Mouse (Mus musculus) CH12.LX (cell line): ENCODE results near the gene Nrap. TPM values are rescaled to one million over a fixed set of nuclear protein-coding genes. Genes with fewer than 3 reads are reported as not detected.

Experiments
- DNase-seq: peaks from one replicate; pipeline ENCODE4 v3.0.0-alpha.2; 2013; ENCODE audit errors: extremely low read depth
- H3K27ac ChIP-seq: 2 replicates; pipeline ENCODE4 v1.5.1; 2012; ENCODE audit warnings: low read depth, mild to moderate bottlenecking, control low read depth, moderate library complexity; ENCODE audit not compliant: insufficient read depth
- H3K27me3 ChIP-seq: replicated peaks from 2 replicates; pipeline ENCODE3; 2012; ENCODE audit warnings: inconsistent platforms
- H3K36me3 ChIP-seq, 2 experiments: replicated peaks in 1 of 2; 2 replicates each; pipeline versions ENCODE3 to v1.6.1; 2012; ENCODE audit warnings: inconsistent platforms in 1 of 2, low read length in 1 of 2, mild to moderate bottlenecking in 1 of 2, mixed read lengths in 1 of 2, moderate library complexity in 1 of 2; ENCODE audit not compliant: control insufficient read depth in 1 of 2, insufficient read depth in 1 of 2
- H3K4me1 ChIP-seq, 2 experiments: 2 replicates each; pipeline ENCODE4 v1.6.1; 2012; ENCODE audit warnings: inconsistent platforms in 1 of 2, moderate library complexity in 1 of 2; ENCODE audit not compliant: insufficient read depth in 2 of 2, control insufficient read depth in 1 of 2
- H3K4me2 ChIP-seq: 2 replicates; pipeline ENCODE4 v1.6.1; 2012; ENCODE audit warnings: low read depth, mild to moderate bottlenecking, control low read depth; ENCODE audit not compliant: poor library complexity, insufficient read depth, severe bottlenecking
- H3K4me3 ChIP-seq, 3 experiments: fragments of 150-350 bp in 1 of 3; sonication (generic) in 1 of 3; replicated peaks in 1 of 3; 2 replicates each; pipeline versions ENCODE3 to v1.5.1; 2011 to 2012; ENCODE audit warnings: low read depth in 2 of 3, low read length in 2 of 3, mild to moderate bottlenecking in 2 of 3, moderate library complexity in 2 of 3, control low read depth in 1 of 3, improper control_type of control experiment in 1 of 3, inconsistent platforms in 1 of 3, mixed read lengths in 1 of 3; ENCODE audit not compliant: poor library complexity in 1 of 3
- H3K79me2 ChIP-seq: replicated peaks from 2 replicates; pipeline ENCODE4 v1.6.1; 2012; ENCODE audit warnings: mild to moderate bottlenecking, moderate library complexity; ENCODE audit not compliant: control insufficient read depth, poor library complexity, insufficient read depth, severe bottlenecking; ENCODE audit errors: extremely low read depth
- H3K9ac ChIP-seq: 2 replicates; pipeline ENCODE4 v1.6.1; 2012; ENCODE audit warnings: low read depth, mild to moderate bottlenecking, control low read depth, moderate library complexity; ENCODE audit not compliant: insufficient read depth
- H3K9me3 ChIP-seq: replicated peaks from 2 replicates; pipeline ENCODE3; 2012; ENCODE audit warnings: low read length, inconsistent platforms, mixed read lengths
- BHLHE40 ChIP-seq: IDR thresholded peaks from 2 replicates; pipeline ENCODE4 v1.6.1; 2011; ENCODE audit warnings: mild to moderate bottlenecking, low read depth, low read length, improper control_type of control experiment
- CHD1 ChIP-seq: IDR thresholded peaks from 2 replicates; pipeline ENCODE4 v1.6.1; 2012; ENCODE audit warnings: low read depth, low read length, improper control_type of control experiment, inconsistent platforms
- GABPA ChIP-seq: IDR thresholded peaks from 2 replicates; pipeline ENCODE4 v1.6.1; 2012; ENCODE audit warnings: low read depth, low read length, improper control_type of control experiment, inconsistent platforms; ENCODE audit not compliant: insufficient replicate concordance
- HCFC1 ChIP-seq: IDR thresholded peaks from 2 replicates; pipeline ENCODE4 v1.6.1; 2012; ENCODE audit warnings: low read depth, mild to moderate bottlenecking, inconsistent platforms, low read length, improper control_type of control experiment
- IRF4 ChIP-seq: IDR thresholded peaks from 2 replicates; pipeline ENCODE4 v1.6.1; 2014; ENCODE audit warnings: low read depth, mild to moderate bottlenecking, inconsistent platforms, low read length, improper control_type of control experiment
- JUN ChIP-seq: IDR thresholded peaks from 2 replicates; pipeline ENCODE4 v1.6.1; 2011; ENCODE audit warnings: low read depth, mild to moderate bottlenecking, low read length, improper control_type of control experiment, moderate library complexity; ENCODE audit not compliant: insufficient read depth
- KAT2A ChIP-seq: IDR thresholded peaks from 2 replicates; pipeline ENCODE4 v1.6.1; 2012; ENCODE audit warnings: low read length, improper control_type of control experiment, inconsistent platforms; ENCODE audit not compliant: insufficient replicate concordance
- MAX ChIP-seq: IDR thresholded peaks from 2 replicates; pipeline ENCODE4 v1.6.1; 2011; ENCODE audit warnings: low read length, improper control_type of control experiment
- MAZ ChIP-seq: IDR thresholded peaks from 2 replicates; pipeline ENCODE4 v1.6.1; 2012; ENCODE audit warnings: low read depth, mild to moderate bottlenecking, inconsistent platforms, low read length, improper control_type of control experiment, moderate library complexity
- MEF2A ChIP-seq: IDR thresholded peaks from 2 replicates; pipeline ENCODE4 v1.6.1; 2014; ENCODE audit warnings: low read depth, mild to moderate bottlenecking, inconsistent platforms, low read length, improper control_type of control experiment, borderline replicate concordance
- MXI1 ChIP-seq: IDR thresholded peaks from 2 replicates; pipeline ENCODE4 v1.6.1; 2011; ENCODE audit warnings: mild to moderate bottlenecking, low read depth, low read length, improper control_type of control experiment
- MYC ChIP-seq: IDR thresholded peaks from 2 replicates; pipeline ENCODE4 v1.6.1; 2011; ENCODE audit warnings: low read depth, mild to moderate bottlenecking, improper control_type of control experiment, low read length
- NRF1 ChIP-seq: IDR thresholded peaks from 2 replicates; pipeline ENCODE4 v1.6.1; 2014; ENCODE audit warnings: low read depth, mild to moderate bottlenecking, inconsistent platforms, low read length, improper control_type of control experiment, moderate library complexity
- RAD21 ChIP-seq: IDR thresholded peaks from 2 replicates; pipeline ENCODE4 v1.6.1; 2011; ENCODE audit warnings: low read depth, mild to moderate bottlenecking, low read length, improper control_type of control experiment, moderate library complexity
- RCOR1 ChIP-seq: conservative IDR thresholded peaks from 2 replicates; pipeline ENCODE4 v1.6.1; 2012; ENCODE audit warnings: low read depth, mild to moderate bottlenecking, inconsistent platforms, low read length, improper control_type of control experiment
- SIN3A ChIP-seq: IDR thresholded peaks from 2 replicates; pipeline ENCODE4 v1.6.1; 2012; ENCODE audit warnings: low read length, improper control_type of control experiment, inconsistent platforms
- SMC3 ChIP-seq: IDR thresholded peaks from 2 replicates; pipeline ENCODE4 v1.6.1; 2011; ENCODE audit warnings: low read depth, low read length, improper control_type of control experiment
- TBP ChIP-seq: conservative IDR thresholded peaks from 2 replicates; pipeline ENCODE4 v1.6.1; 2011; ENCODE audit warnings: low read depth, low read length, improper control_type of control experiment
- TCF12 ChIP-seq: IDR thresholded peaks from 2 replicates; pipeline ENCODE4 v1.6.1; 2014; ENCODE audit warnings: low read depth, mild to moderate bottlenecking, inconsistent platforms, low read length, improper control_type of control experiment
- UBTF ChIP-seq: IDR thresholded peaks from 2 replicates; pipeline ENCODE4 v1.6.1; 2012; ENCODE audit warnings: low read depth, mild to moderate bottlenecking, inconsistent platforms, low read length, improper control_type of control experiment, moderate library complexity
- USF1 ChIP-seq: IDR thresholded peaks from 2 replicates; pipeline ENCODE4 v1.6.1; 2014; ENCODE audit warnings: low read depth, mild to moderate bottlenecking, inconsistent platforms, low read length, improper control_type of control experiment
- USF2 ChIP-seq: conservative IDR thresholded peaks from 2 replicates; pipeline ENCODE4 v1.6.1; 2011; ENCODE audit warnings: low read depth, low read length, improper control_type of control experiment
- ZC3H11A ChIP-seq: IDR thresholded peaks from 2 replicates; pipeline ENCODE4 v1.6.1; 2012; ENCODE audit warnings: low read depth, mild to moderate bottlenecking, inconsistent platforms, low read length, improper control_type of control experiment
- ZKSCAN1 ChIP-seq: IDR thresholded peaks from 2 replicates; pipeline ENCODE4 v1.6.1; 2012; ENCODE audit warnings: low read depth, inconsistent platforms, low read length, improper control_type of control experiment, borderline replicate concordance
- ZMIZ1 ChIP-seq: IDR thresholded peaks from 2 replicates; pipeline ENCODE4 v1.6.1; 2012; ENCODE audit warnings: low read depth, mild to moderate bottlenecking, inconsistent platforms, low read length, improper control_type of control experiment
- dilution Hi-C: fragments of 300-500 bp; cut with MboI; formaldehyde crosslinking; loops from 2 replicates; pipeline ENCODE4 v1.14.3; 2020; ENCODE audit warnings: low sequenced_read_pairs; ENCODE audit not compliant: extremely low pct_unique_long_range_greater_than_20kb, extremely low pct_ligation_motif_present
- in situ Hi-C: fragments of 300-500 bp; cut with MboI; formaldehyde crosslinking; loops from 3 replicates; pipeline ENCODE4 v1.14.3; 2019; ENCODE audit warnings: low sequenced_read_pairs, low pct_ligation_motif_present, low pct_unique_long_range_greater_than_20kb, mixed read lengths
- polyA plus RNA-seq: library from polyadenylated mRNA; unstranded; fragments of >175 nt; gene quantifications from 2 replicates; pipeline ENCODE4 v1.2.1, GENCODE M21; 2012; ENCODE audit warnings: low read depth; ENCODE audit not compliant: insufficient read length
- total RNA-seq, 2 experiments: library from RNA; depleted of rRNA; stranded (reverse); fragments of 300-350 nt in 1 of 2; fragments of >200 nt in 1 of 2; gene quantifications; 2 replicates each; pipeline ENCODE4 v1.2.3; 2012 to 2014

Nrap gene
- total and polyA plus RNA-seq, 3 experiments = 0.04 to 1.5 (median 0.17) TPM

DNA sequence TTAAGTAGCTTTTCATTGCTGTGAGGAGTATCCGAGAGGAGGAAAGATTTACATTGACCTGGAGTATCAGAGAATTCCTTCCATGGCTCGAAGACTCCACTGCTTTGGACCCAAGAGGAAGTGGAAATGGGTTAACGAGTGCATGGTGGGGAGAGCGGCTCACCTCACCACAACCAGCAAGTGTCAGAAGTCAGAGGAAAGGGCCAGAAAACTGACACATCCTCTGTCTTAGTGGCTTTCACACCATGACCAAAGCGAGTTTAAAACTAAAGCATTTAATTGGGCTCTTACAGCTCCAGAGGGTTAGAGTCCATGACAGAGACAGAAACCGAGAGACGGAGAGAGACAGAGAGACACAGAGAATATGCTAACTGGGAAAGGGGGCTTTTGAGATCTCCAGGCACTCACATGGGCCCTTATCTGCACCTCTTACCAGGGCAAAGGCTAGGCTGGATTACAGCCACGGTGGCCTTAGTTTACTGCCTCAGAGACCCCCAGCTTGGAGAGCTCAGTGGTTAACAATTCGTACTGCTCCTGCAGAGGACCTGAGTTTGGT is 3.6 kb upstream of the Nrap start:
- DNase-seq = no peak
- in situ Hi-C loops (no loop called here), dilution Hi-C loops (no loop called here)
- Histone ChIP-seq H3K4me3 (no peak overlapping the region), H3K36me3 (no peaks in the 10 kb centered on the region), H3K4me1 (peaks cover 5 to 28% of the 10 kb centered on the region in 2 experiments; a peak in 3 of 4 replicates), H3K4me2 (no peak overlapping the region), H3K79me2 (no peaks in the 10 kb centered on the region), H3K9me3 (no peaks in the 10 kb centered on the region), H3K9ac (no peak overlapping the region), H3K27me3 (peaks cover 20% of the 10 kb centered on the region), H3K27ac (no peak overlapping the region)
- no peak for TF ChIP-seq MEF2A
- TF ChIP-seq ZKSCAN1 = no peak
- no peak for TF ChIP-seq RAD21
- TF ChIP-seq UBTF = no peak
- TF ChIP-seq BHLHE40 = no peak
- TF ChIP-seq SMC3 = no peak
- no peak for TF ChIP-seq RCOR1
- no peak for TF ChIP-seq TBP
- no peak for TF ChIP-seq CHD1
- TF ChIP-seq HCFC1 = no peak
- no peak for TF ChIP-seq USF2
- TF ChIP-seq SIN3A = no peak
- no peak for TF ChIP-seq MAX
- TF ChIP-seq MAZ = no peak
- TF ChIP-seq TCF12 = no peak

DNA sequence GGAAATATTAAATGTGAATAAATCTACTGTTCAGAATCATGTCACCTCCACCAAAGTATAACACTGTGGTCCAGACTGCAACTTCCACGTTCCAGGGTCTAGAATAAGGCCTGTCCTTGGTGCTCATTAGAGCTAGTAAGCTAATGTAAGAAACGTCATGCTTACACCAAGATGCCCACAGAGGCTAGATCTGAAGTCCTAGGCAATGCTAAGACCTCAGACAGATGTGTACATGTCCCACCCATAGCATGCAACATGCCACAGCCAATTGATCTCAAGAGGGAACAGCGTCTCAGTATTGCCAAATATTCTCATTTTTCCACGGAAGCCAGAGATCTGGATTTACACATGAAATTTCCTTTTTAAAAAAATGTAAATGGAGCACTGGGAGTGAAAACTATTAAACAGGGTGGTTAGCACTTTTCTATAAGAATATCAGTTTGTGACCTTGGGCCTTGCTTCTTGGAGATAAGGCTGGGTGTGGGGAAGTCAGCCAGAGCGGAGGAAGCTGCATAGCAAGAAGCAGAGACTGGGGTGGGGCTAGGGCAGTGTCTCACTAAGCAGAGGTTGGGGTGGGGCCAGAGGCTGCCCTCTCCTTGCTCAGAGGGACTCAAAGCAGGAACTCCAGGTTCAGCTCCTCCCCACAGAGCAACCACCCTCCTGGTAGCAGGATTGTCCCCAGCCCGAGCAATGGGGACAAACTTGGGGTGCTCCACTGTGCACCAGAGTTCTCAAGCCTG is 1.6 kb upstream of the Nrap start:
- Histone ChIP-seq H3K36me3 (no peaks in the 10 kb centered on the region), H3K27ac (no peak overlapping the region), H3K4me2 (no peak overlapping the region), H3K9ac (no peak overlapping the region), H3K4me3 (no peak overlapping the region), H3K79me2 (no peaks in the 10 kb centered on the region)
- in situ Hi-C loops (no loop called here), dilution Hi-C loops (no loop called here)
- peak; percentile 27 for DNase-seq
- TF ChIP-seq IRF4 (no peak), ZC3H11A (no peak), ZMIZ1 (no peak), SIN3A (no peak), RCOR1 (no peak), GABPA (no peak), KAT2A (no peak), NRF1 (no peak), MAX (no peak), MXI1 (no peak), ZKSCAN1 (no peak), MYC (no peak), TCF12 (no peak), USF1 (no peak), JUN (no peak)
- TF ChIP-seq, all 38 proteins: peak for 0
- H3K27me3 ChIP-seq = peaks cover 20% of the 10 kb centered on the region
- no peaks in the 10 kb centered on the region for H3K9me3 ChIP-seq
- peaks cover 0 to 18% of the 10 kb centered on the region in 2 experiments; a peak in 2 of 4 replicates for H3K4me1 ChIP-seq
